Mouse (Mus musculus) macrophage (primary cell): ENCODE data around the gene Col4a2. TPM values are rescaled to one million over a fixed set of nuclear protein-coding genes. Genes with fewer than 3 reads are reported as not detected.

ENCODE experiments used
- H3K27ac ChIP-seq: fragments of 350-480 bp; formaldehyde crosslinking; 2 replicates; pipeline ENCODE4 v1.9.0; 2021
- H3K36me3 ChIP-seq: fragments of 350-480 bp; formaldehyde crosslinking; 2 replicates; pipeline ENCODE4 v1.9.0; 2021; ENCODE audit errors: inconsistent target
- H3K4me3 ChIP-seq: fragments of 350-480 bp; formaldehyde crosslinking; 2 replicates; pipeline ENCODE4 v1.9.0; 2021; ENCODE audit errors: inconsistent target
- H3K79me2 ChIP-seq: fragments of 350-480 bp; formaldehyde crosslinking; 2 replicates; pipeline ENCODE4 v1.9.0; 2021; ENCODE audit errors: inconsistent target
- WGBS: methylation state at CpG from one replicate; pipeline ENCODE4 v1.1.7; 2026; ENCODE audit warnings: inconsistent platforms; ENCODE audit not compliant: missing documents; 5-methylcytosine and 5-hydroxymethylcytosine counted together
- polyA plus RNA-seq: library from polyadenylated mRNA; stranded (reverse); fragments of 250-400 nt; gene quantifications from 3 replicates; pipeline ENCODE4 v1.2.4, GENCODE M21; 2018; ENCODE audit warnings: inconsistent platforms
- total RNA-seq, 78 experiments: library from RNA; depleted of rRNA; stranded (reverse); fragments of 250-400 nt; gene quantifications; 1 replicate in 9 of 78; 2 replicates in 24 of 78; 3 replicates in 43 of 78; 4 replicates in 2 of 78; pipeline ENCODE4 v1.2.4; 2018; ENCODE audit warnings: inconsistent platforms in 56 of 78

The Col4a2 gene
- total RNA-seq (2018; cell fraction: chromatin; rRNA removed) = 10 to 100 TPM in 1 of 26 experiments, 1 to 10 TPM in 4, under 1 TPM in 18, not detected in 3; 0.13 to 23.6 (median 0.59) TPM
- total RNA-seq (2018; cell fraction: cytosol; rRNA removed) = under 1 TPM; 0.09 to 0.74 (median 0.24) TPM
- 1 to 10 TPM in 3 of 26 experiments, under 1 TPM in 22, not detected in 1; 0.12 to 3.7 (median 0.68) TPM for total RNA-seq (2018; cell fraction: nucleus; rRNA removed)
- 0.16 to 0.59 TPM (median 0.19 TPM) in 3 replicates for polyA plus RNA-seq

DNA sequence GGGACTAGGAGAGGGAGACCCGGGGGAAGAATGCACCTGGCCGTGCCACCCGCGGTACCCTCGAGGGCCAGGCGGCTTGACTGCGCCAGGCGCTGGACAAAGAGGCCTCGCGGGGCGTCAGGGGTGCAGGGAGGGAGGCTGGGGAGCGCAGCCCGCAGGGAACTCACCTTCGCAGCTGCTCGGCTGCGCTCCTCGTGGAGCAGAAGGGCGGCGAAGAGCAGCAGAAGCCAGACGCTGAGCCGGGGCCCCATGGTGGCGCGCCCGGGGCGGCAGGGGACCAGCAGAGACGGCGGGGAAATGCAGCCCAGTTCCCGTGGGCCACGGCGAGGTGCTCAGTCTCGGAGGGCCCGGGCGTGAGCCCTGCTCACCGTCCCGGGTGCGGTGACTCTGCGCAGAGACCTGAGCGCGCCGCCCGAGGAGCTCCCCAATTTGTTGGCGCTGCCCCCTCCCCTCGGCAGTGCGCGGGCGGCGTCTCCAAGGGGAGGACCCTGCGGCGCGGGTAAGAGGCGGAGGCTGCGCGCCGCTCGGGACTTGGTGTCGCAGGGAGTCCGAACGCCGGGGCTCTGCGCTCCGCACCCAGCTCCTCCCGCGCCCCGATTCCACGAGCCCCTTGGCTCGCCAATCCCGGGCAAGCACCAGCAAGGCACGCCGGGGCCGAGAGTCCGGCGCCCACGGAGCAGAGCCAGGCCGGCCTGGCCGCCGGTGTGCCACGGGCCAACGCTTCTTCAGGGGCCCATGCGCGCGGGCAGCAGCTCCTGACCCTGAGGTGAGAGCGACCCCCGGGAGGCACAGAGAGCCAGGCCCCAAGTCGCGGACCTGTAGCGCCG is at the start of gene Col4a2, which contains the start of gene Col4a1:
TSS of gene Col4a2 (plus strand) at position 457 of the 827 bp plus-strand sequence.
TSS of gene Col4a1 (minus strand) at position 478 of the 827 bp plus-strand sequence.
- under 1% methylated on average over 82 of the region's 87 CpGs for WGBS
- Histone ChIP-seq H3K79me2 (no peaks in the 10 kb centered on the region), H3K36me3 (no peaks in the 10 kb centered on the region), H3K27ac (no peak within 1 kb of the TSS), H3K4me3 (no peak within 1 kb of the TSS)

DNA sequence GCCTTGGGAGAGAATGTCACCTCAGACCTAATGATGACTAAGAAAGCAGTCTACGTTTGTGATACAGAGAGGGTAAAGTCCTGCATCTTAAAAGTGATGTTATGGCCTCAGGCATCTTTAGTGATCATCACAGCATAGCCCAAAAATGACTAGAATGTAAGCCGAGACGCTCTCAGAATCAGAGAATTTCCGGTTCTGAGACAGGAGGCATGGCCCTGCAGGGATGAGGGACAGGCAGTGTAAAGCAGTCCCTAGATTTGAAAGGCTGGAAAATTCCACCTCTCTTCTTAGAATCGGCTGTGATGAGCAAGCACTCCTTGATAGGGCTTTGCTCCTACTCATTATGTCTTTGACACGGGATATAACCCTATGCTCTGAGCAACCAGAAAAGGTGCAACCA is 48.8 kb upstream of the Col4a2 start:
- no peak overlapping the region for H3K4me3 ChIP-seq
- H3K36me3 ChIP-seq = no peaks in the 10 kb centered on the region
- no peak overlapping the region for H3K27ac ChIP-seq
- H3K79me2 ChIP-seq = no peaks in the 10 kb centered on the region
- 90% methylated on average over 6 of the region's 6 CpGs for WGBS

DNA sequence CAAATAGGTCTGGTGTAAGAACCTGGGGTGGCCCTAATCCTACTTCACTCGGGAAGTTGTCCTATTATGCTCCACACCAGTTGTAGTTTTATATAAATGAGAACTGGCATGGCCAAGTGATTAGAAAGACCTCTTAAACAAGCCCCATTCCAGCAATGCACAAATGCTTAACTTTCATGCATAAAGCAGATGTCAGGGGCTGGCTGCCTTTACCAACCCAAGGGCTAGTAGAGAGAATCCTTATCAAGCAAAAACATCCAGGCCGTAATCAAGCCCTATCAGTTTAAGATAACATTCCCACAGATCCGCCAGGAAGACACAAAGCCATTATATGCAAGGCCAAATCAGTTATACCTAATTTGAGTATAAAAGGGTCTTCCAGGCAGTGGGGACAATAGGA is 46.6 kb upstream of the Col4a2 start:
- Histone ChIP-seq H3K27ac (no peak overlapping the region), H3K4me3 (no peak overlapping the region), H3K36me3 (no peaks in the 10 kb centered on the region), H3K79me2 (no peaks in the 10 kb centered on the region)
- WGBS = 100% methylated on average over 3 of the region's 3 CpGs

DNA sequence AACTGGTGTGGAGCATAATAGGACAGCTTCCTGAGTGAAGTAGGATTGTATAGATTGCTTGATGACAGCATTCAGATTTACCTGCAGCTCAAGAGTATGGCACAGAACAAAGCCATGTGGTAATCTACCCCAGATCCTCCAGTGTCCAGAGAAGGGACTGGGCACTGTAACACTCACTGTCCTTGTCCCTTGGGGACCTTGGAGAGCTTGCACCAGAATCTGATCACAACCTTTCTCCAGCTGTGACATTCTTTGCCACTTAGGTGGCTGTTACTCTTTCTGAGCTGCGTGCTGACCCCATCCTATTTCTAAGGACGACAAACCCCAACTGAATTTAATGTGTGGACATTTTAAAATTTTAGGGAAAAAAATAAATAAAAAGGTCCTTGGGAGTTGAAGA is 46.1 kb upstream of the Col4a2 start:
- H3K4me3 ChIP-seq = no peak overlapping the region
- no peaks in the 10 kb centered on the region for H3K79me2 ChIP-seq
- 96% methylated on average over 2 of the region's 2 CpGs for whole genome bisulfite sequencing

DNA sequence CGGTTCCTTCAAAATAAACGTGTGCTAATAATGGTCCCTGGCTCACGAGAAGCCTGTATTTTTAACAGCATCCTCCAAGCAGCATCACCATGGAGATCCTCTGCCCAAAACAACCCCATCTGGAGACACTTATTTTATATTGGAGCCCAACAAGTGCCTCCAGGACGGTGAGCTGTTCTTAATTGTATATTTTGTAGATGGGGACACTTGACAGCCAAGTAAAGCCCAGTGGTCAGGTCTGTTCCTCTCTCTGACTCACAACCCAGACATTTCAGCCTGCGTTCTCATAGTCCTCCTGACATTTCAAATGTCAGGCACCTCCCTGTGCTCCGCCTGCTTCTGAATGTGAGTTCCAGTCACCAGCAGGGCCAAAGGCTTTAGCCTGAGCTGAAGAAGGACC is 43.9 kb upstream of the Col4a2 start:
- Histone ChIP-seq H3K36me3 (no peaks in the 10 kb centered on the region), H3K79me2 (no peaks in the 10 kb centered on the region), H3K27ac (no peak overlapping the region), H3K4me3 (no peak overlapping the region)
- WGBS = 90% methylated on average over 6 of the region's 6 CpGs

More for the DNA sequence above, 46.1 kb upstream of the Col4a2 start:
- Histone ChIP-seq H3K27ac (no peak overlapping the region), H3K36me3 (no peaks in the 10 kb centered on the region)

DNA sequence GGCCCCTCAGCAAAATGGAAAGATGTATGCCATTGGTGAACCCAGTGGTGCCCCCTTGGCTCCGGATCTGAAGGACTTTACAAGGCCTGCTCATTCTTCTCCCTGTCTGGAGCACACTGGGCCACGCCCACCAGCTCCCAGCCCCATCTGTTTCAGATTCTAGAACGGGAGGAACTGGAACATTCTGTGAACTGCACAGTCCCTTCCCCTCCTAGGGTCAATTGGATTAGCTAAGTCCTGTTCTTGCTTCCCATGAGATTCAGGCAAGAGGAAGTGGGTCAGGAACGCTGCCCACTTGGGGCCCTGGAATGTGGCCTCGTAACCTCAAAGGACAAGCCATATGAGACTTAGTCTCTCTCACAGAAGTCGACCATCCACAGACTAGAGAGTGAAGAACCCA is 41.8 kb upstream of the Col4a2 start:
- H3K79me2 ChIP-seq = no peaks in the 10 kb centered on the region
- no peaks in the 10 kb centered on the region for H3K36me3 ChIP-seq
- no peak overlapping the region for H3K27ac ChIP-seq
- WGBS = 64% methylated on average over 6 of the region's 6 CpGs
- H3K4me3 ChIP-seq = no peak overlapping the region

DNA sequence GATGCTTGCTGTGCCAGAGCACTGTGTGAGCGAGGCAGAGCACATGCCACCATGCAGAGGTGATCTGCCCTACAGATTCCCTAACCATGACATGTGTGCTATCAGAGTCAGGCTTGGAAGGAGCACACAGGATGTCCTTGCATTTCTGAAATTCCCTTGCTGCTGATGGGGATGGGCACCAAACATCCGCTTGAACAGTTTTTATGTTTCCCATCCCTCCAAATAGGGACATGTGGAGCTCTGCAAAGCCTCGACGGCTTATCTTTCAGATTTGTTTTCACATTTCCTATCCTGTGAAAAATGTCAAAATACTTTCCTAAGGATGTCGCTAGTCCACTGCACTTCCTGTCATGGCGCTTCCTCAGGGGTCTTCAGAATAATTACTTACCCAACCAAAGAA is 40.4 kb upstream of the Col4a2 start:
- H3K79me2 ChIP-seq = no peaks in the 10 kb centered on the region
- no peaks in the 10 kb centered on the region for H3K36me3 ChIP-seq
- no peak overlapping the region for H3K27ac ChIP-seq
- WGBS = 75% methylated on average over 6 of the region's 6 CpGs
- H3K4me3 ChIP-seq = no peak overlapping the region

DNA sequence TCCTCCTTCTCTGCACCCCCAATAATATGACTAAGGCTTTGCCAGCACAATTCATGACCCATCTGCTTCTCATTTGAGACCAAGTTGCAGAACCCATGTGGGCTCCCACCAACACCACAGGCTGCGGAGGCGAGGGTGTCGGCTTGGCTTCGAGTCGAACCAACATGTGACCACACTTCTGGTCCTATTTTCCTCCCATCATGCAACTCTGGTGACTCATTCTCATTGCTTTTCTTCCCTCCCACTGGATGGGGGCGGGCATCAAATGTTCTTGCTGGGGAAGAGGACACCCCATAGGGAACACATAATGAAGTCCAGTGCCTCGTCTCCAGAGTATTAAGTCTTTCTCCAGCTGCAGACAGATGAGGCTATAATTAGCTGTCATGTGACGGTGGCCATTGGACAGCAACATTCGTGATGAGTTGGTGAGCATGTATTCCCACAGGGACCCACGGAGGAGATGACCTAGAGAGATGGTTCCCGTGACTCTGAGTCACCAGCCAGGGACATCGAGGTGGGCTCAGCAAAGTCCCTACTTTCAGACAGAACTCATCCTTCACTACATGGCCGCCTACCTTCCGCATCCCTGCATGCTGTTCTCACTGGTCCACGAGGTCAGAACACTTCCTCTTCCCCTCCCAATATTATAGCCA is 39.0 kb upstream of the Col4a2 start:
- Histone ChIP-seq H3K36me3 (no peaks in the 10 kb centered on the region), H3K79me2 (no peaks in the 10 kb centered on the region), H3K27ac (no peak overlapping the region), H3K4me3 (no peak overlapping the region)
- WGBS = 89% methylated on average over 15 of the region's 15 CpGs

DNA sequence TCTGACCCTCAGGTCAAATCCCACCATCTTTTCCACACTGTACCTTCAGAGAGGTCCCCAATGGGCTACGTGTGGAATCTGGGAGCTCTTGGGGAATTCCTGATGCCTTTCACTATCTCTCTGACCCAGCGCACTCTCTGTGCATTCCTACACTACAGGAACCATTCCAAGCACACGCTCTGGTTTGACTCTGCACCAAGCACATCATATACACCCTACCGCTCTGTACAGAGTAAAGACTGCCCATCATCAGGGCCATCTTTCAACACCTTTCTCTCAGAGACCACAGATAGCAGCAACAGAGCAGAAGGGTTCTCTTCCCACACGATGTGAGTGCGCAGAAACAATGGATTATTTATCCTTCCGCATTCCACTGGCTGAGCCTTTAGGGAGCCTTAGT is 38.2 kb upstream of the Col4a2 start:
- Histone ChIP-seq H3K4me3 (no peak overlapping the region), H3K36me3 (no peaks in the 10 kb centered on the region), H3K27ac (no peak overlapping the region), H3K79me2 (no peaks in the 10 kb centered on the region)
- 92% methylated on average over 7 of the region's 7 CpGs for WGBS

DNA sequence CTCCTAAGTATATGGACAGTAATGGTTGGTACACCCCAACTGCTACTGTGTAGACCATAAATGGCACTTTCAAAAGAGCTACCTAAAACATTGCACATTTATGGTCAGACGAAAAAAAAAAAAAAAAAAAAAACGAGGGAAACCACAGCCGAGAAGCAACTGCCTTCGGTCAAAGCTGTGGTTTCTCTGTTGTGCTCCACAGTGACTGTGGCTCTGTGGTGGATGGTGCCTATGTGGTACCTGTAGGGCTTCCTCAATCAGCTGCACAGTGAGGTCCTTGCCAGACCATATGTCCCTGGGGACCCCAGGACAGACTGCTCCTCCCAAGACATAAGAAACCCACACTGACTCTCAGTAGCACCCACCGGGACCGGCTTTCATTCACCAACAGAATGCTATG is 36.3 kb upstream of the Col4a2 start:
- Histone ChIP-seq H3K4me3 (no peak overlapping the region), H3K79me2 (no peaks in the 10 kb centered on the region), H3K36me3 (no peaks in the 10 kb centered on the region), H3K27ac (no peak overlapping the region)
- 10% methylated on average over 6 of the region's 6 CpGs for WGBS

DNA sequence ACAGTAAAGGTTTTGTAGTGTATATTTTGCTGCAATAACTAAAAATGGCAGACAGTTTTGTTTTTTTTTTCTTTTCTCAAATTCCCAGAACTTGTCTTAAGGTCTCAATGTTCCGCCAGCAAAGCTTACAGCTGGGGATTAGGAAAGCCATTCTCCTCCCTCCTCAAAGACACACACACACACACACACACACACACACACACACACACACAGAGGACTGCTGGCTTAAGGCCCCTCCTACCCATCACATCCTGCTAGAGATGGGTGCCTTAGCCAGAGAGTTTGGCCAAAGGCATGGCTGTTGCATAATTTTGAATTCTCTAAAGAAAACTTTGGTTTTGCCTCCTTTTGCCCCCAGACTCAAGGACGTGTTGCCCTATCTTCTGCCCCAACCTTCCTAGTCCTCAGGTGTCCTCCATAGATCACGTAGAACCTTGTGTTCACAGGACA is 35.0 kb upstream of the Col4a2 start:
- H3K36me3 ChIP-seq = no peaks in the 10 kb centered on the region
- no peak overlapping the region for H3K4me3 ChIP-seq
- 40% methylated on average over 2 of the region's 3 CpGs for WGBS
- no peak overlapping the region for H3K27ac ChIP-seq
- no peaks in the 10 kb centered on the region for H3K79me2 ChIP-seq

DNA sequence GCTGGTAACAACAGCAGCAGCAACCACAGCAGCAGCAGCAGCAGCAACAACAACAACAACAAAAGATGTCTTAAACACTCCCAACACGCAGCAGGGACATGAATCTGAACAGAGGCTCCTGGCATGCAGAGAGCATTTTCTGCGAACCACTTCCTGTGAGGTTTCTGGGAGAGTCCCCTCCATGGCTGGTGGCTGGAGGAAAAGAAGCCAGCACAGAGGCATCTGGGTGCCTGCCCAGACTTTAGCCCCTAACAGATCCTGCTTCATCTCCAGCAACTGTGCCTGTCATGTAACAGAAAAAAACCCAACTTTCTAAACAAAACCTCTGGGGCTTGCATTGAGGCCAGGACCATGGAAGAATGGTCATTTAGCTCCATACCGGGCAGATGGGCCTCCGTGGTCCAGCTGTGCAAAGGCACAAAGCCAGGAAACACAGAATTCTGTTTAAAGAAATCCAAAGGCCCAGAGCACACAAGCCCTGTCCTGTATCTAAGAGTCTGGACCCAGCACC is 34.4 kb upstream of the Col4a2 start:
- no peaks in the 10 kb centered on the region for H3K36me3 ChIP-seq
- no peaks in the 10 kb centered on the region for H3K79me2 ChIP-seq
- no peak overlapping the region for H3K4me3 ChIP-seq
- H3K27ac ChIP-seq = no peak overlapping the region
- 20% methylated on average over 4 of the region's 4 CpGs for WGBS

DNA sequence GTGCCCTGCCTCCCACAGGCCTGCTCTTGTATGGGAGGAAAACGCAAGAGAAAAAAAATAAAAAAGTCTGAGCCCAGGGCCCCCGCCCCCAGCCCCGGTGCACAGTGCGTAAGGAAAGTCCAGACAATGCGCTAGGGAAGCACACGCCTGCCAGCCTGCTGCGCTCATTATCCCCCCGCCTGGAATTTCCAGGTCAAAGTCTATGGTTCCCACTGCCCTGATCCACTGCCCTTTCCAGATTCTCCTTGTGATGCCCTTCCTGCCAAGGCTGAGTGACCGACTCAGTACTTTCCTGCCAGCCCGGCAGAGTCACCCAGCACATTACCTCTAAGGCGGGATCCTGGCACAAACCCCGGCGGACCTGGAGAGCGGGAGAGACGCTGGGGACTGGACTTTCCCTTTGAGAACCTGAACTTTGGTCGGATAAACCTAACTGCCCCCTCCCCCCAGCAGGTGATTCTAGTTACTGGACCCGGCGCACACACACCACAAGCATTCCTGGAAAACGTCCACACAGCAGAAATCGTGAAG is 33.2 kb upstream of the Col4a2 start:
- 93% methylated on average over 20 of the region's 20 CpGs for WGBS
- no peaks in the 10 kb centered on the region for H3K79me2 ChIP-seq
- no peaks in the 10 kb centered on the region for H3K36me3 ChIP-seq
- no peak overlapping the region for H3K27ac ChIP-seq
- no peak overlapping the region for H3K4me3 ChIP-seq

DNA sequence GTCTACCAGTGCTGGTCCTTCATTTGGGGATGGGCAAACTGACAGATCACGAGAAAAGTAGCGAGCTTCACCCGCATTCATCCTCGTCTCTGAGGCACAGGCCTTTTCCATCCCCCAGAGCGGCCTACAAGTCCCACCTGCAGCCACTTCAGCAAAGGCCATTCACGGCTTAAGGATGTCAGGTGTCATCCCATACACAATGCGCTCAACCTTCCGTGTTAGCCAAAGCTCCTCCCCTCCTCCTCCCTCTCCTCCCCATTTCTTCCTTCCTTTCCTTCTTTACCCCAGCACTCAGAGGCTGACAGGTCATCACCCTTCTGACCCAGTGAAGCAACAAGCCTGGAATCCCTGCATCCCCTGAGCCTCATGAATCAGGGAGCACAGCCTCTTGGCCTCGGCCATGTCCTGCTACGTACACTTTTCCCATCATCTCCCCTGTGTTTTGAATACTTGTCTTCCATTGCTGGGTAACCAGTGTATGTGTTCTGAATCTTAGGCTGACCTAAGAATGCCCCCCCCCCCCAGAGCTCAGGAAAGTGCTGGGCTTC is 31.8 kb upstream of the Col4a2 start:
- Histone ChIP-seq H3K36me3 (no peaks in the 10 kb centered on the region), H3K27ac (no peak overlapping the region), H3K79me2 (no peaks in the 10 kb centered on the region), H3K4me3 (no peak overlapping the region)
- WGBS = 93% methylated on average over 10 of the region's 10 CpGs
